Mouse (Mus musculus) intestine, embryonic 16.5 days (tissue): ENCODE measurements around the gene Esp4. TPM values are rescaled to one million over a fixed set of nuclear protein-coding genes. Genes with fewer than 3 reads are reported as not detected.
"Not testable (repeated sequence)": the region's sequence is repeated elsewhere in the genome, so short reads cannot be mapped to it uniquely, and the experiment has no call there.

ENCODE experiments used
- ATAC-seq: fragments of 200-750 bp; cut with Nextera tagmentation; 2 replicates; pipeline ENCODE4 v1.8.0; 2017; ENCODE audit warnings: moderate TSS enrichment, moderate library complexity
- H3K27ac ChIP-seq: fragments of 300-500 bp; sonication (generic); 2 replicates; pipeline ENCODE4 v1.5.1; 2014; ENCODE audit warnings: mild to moderate bottlenecking, low read length
- H3K27me3 ChIP-seq: fragments of 300-500 bp; sonication (generic); replicated peaks from 2 replicates; pipeline ENCODE4 v1.6.1; 2014; ENCODE audit warnings: low read length, control low read depth, mixed read lengths; ENCODE audit not compliant: control insufficient read depth, insufficient read depth
- H3K36me3 ChIP-seq: fragments of 300-500 bp; sonication (generic); 2 replicates; pipeline ENCODE4 v1.6.1; 2014; ENCODE audit warnings: low read length, control low read depth; ENCODE audit not compliant: control insufficient read depth, insufficient read depth
- H3K4me1 ChIP-seq: fragments of 300-500 bp; sonication (generic); 2 replicates; pipeline ENCODE4 v1.6.1; 2014; ENCODE audit warnings: low read length, control low read depth, mixed read lengths; ENCODE audit not compliant: control insufficient read depth, insufficient read depth
- H3K4me2 ChIP-seq: fragments of 300-500 bp; sonication (generic); 2 replicates; pipeline ENCODE4 v1.6.1; 2014; ENCODE audit warnings: low read depth, low read length, control low read depth
- H3K4me3 ChIP-seq: fragments of 300-500 bp; sonication (generic); 2 replicates; pipeline ENCODE4 v1.5.1; 2014; ENCODE audit warnings: mild to moderate bottlenecking, low read length
- H3K9ac ChIP-seq: fragments of 300-500 bp; sonication (generic); 2 replicates; pipeline ENCODE4 v1.6.1; 2014; ENCODE audit warnings: low read depth, low read length
- H3K9me3 ChIP-seq: fragments of 300-500 bp; sonication (generic); 2 replicates; pipeline ENCODE4 v1.6.1; 2016; ENCODE audit warnings: low read length, control low read depth; ENCODE audit not compliant: control insufficient read depth
- WGBS: fragments of 180-500 bp; shearing (Covaris S2); extraction: QIAGEN DNeasy Blood & Tissue Kit; methylation state at CpG from one replicate; pipeline ENCODE4 v1.1.7; 2014; 5-methylcytosine and 5-hydroxymethylcytosine counted together
- polyA plus RNA-seq: library from polyadenylated mRNA; unstranded; fragments of >200 nt; fragmentation: Nextera tagmentation; extraction: Ambion mirVana; gene quantifications from 2 replicates; pipeline ENCODE4 v1.2.1, GENCODE M21; 2015

Esp4 gene
- polyA plus RNA-seq = not detected in 2 replicates

DNA sequence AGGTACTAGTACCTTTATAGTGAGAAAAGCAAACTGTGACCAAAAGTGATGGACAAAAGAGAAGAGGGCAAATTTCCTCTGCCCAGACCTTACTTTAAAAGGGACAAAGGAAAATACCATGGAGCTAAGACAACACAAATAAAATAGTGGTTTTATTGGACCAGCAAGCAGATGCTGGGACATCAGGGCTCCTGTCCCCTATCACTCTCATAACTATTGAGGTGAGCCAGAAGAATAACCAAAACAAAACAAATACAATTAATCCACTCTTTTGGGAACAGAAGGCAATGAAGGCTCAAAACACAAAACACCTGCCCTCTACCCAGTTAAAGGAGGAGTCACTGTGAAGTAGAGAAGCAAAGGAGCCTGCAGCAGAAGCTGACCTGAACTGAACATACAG lies at the start of gene Esp4:
Gene Esp4 (plus strand): TSS at position 301 of the 400 bp plus-strand sequence.
- Histone ChIP-seq H3K4me2 (no peak within 1 kb of the TSS), H3K9ac (no peak within 1 kb of the TSS), H3K9me3 (no peaks in the 10 kb centered on the region), H3K36me3 (no peaks in the 10 kb centered on the region), H3K27ac (no peak within 1 kb of the TSS), H3K4me3 (no peak within 1 kb of the TSS), H3K27me3 (no peaks in the 10 kb centered on the region), H3K4me1 (no peaks in the 10 kb centered on the region)
- ATAC-seq = no peak

- no peak overlapping the region for H3K27ac ChIP-seq
- no peak overlapping the region for H3K4me2 ChIP-seq
- H3K9me3 ChIP-seq = no peaks in the 10 kb centered on the region
- H3K9ac ChIP-seq = no peak overlapping the region
- no peak overlapping the region for H3K4me3 ChIP-seq
- ATAC-seq = no peak
- no peaks in the 10 kb centered on the region for H3K36me3 ChIP-seq
- no peaks in the 10 kb centered on the region for H3K4me1 ChIP-seq
- WGBS = 81% methylated on average over 1 of the region's 1 CpGs
- no peaks in the 10 kb centered on the region for H3K27me3 ChIP-seq
Observed at GRCm38 (mm10) chr17:40553470-40553869, 44.9 kb upstream of the Esp4 start.

DNA sequence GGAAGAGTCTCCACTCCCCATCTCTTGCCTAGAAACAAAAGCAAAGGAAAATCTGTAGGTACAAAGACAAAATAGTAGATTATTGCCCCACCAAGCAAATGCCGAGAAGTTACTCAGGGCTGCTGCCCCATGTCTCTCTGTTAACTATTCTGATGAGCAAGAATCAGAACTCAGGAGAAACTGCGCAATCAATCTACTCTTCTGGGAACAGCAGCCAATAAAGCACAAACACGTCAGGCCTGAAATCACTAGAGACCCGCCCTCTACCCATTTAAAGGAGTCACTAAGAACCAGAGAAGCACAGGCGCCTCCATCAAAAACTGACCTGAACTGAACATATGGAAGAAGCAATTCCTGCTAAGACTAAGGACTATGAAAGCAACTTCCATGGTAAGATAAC lies 37.2 kb upstream of the Esp4 start, which contains the start of gene Esp6:
Gene Esp6 (plus strand): TSS at position 301 of the 400 bp plus-strand sequence.
- Histone ChIP-seq H3K27ac (no peak within 1 kb of the TSS), H3K9me3 (no peaks in the 10 kb centered on the region), H3K4me1 (no peaks in the 10 kb centered on the region), H3K27me3 (no peaks in the 10 kb centered on the region), H3K4me3 (no peak within 1 kb of the TSS), H3K9ac (no peak within 1 kb of the TSS), H3K36me3 (no peaks in the 10 kb centered on the region), H3K4me2 (no peak within 1 kb of the TSS)
- no peak for ATAC-seq
- 92% methylated on average over 5 of the region's 5 CpGs for WGBS

- WGBS = 42% methylated on average over 6 of the region's 6 CpGs
- not testable (repeated sequence) for H3K4me1 ChIP-seq, H3K4me2 ChIP-seq, H3K27me3 ChIP-seq, ATAC-seq, H3K4me3 ChIP-seq, H3K27ac ChIP-seq, H3K9me3 ChIP-seq, H3K9ac ChIP-seq, H3K36me3 ChIP-seq
Observed at GRCm38 (mm10) chr17:40583906-40584305, 14.5 kb upstream of the Esp4 start.

- ATAC-seq = peak; percentile 85
- Histone ChIP-seq H3K27ac (no peak overlapping the region), H3K36me3 (no peaks in the 10 kb centered on the region), H3K9ac (no peak overlapping the region), H3K4me3 (no peak overlapping the region), H3K27me3 (no peaks in the 10 kb centered on the region), H3K4me1 (no peaks in the 10 kb centered on the region), H3K9me3 (no peaks in the 10 kb centered on the region), H3K4me2 (no peak overlapping the region)
Observed at GRCm38 (mm10) chr17:40591297-40591696, 7.1 kb upstream of the Esp4 start.

GRCm38 (mm10) chr17:40631775-40632174 lies 33.4 kb downstream of the Esp4 start, which contains the start of gene Esp3:
TSS of gene Esp3 (plus strand) at chr17:40632075.
- H3K36me3 ChIP-seq, H3K9me3 ChIP-seq, ATAC-seq, H3K4me1 ChIP-seq, H3K27me3 ChIP-seq, H3K9ac ChIP-seq, H3K4me3 ChIP-seq, H3K27ac ChIP-seq, H3K4me2 ChIP-seq: not testable (repeated sequence)
- WGBS = 92% methylated on average over 1 of the region's 1 CpGs

Other genes starting within 250 kb of the Esp4 start
- not detected in 2 replicates for gene Esp8, start 78.6 kb upstream of the Esp4 start, polyA plus RNA-seq
- gene Esp6, start 37.1 kb upstream of the Esp4 start, polyA plus RNA-seq = not detected in 2 replicates
- gene Esp3, start 33.5 kb downstream of the Esp4 start, polyA plus RNA-seq = not detected in 2 replicates
- not detected in 2 replicates for gene Esp1, start 128.5 kb downstream of the Esp4 start, polyA plus RNA-seq
- gene Crisp2, start 208.4 kb downstream of the Esp4 start, polyA plus RNA-seq = 0.10 TPM in 1 of 2 replicates, not detected in the other
- 1.9 and 4.3 TPM in 2 replicates for gene Rhag, start 212.5 kb downstream of the Esp4 start, polyA plus RNA-seq